Mouse (Mus musculus) megakaryocyte-erythroid progenitor cell, adult 5-6 weeks (primary cell): Measurements from ENCODE around the gene Tspan10. TPM values are rescaled to one million over a fixed set of nuclear protein-coding genes. Genes with fewer than 3 reads are reported as not detected.

Experiments used
- ATAC-seq: replicated peaks from 2 replicates; pipeline ENCODE4 v1.8.0; 2016; ENCODE audit warnings: mild to moderate bottlenecking, inconsistent platforms; ENCODE audit not compliant: severe bottlenecking, poor library complexity, low FRiP score, low TSS enrichment
- total RNA-seq, 2 experiments: library from RNA; stranded (forward) in 1 of 2; stranded (reverse) in 1 of 2; fragments of 200-1000, 215-1000 nt in 1 of 2; fragments of >200 nt in 1 of 2; fragmentation: Nextera tagmentation in 1 of 2; gene quantifications; 2 replicates each; pipeline ENCODE4 v1.2.3; 2014 to 2017

Tspan10 gene
- total RNA-seq, 2 experiments from 2014 or later, result not detected

GRCm38 (mm10) chr11:120490291-120491046, 48.0 kb downstream of the Tspan10 start:
- no peak for ATAC-seq

DNA sequence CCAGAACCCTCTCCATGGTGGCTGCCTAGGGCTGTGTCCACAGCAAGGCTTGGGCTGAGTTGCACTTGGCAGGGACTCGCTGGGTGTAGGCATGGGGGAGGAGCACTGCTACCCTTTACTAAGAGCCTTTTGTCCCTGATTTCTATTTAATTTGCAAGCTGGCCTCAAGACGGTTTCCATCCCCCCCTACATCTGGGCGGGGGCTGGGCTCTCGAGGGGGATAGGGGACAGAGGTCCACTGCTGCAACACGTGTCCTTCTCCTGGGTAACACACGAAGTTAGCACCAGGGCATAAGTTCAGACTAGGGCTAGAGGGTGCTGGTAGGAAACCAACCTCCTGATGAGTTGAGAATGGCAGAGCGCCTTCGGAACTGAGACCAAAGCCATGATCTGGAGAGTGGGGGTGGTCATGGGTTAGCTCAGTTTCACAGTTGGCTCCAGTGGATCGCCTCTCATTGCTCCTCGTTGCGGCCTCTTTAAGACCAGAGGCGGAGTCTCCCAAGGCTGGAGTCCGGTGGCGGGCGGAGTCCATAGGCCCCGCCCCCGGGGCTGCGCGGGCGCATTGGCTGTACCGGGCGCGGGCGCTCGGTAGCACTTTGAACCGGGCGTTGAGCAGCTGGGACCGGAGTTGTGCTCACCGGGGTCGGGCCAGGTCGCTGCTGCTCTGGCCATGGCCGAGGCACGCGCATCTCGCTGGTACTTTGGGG, 49.0 kb downstream of the Tspan10 start, which contains the start of gene Slc25a10:
TSS of gene Slc25a10 (plus strand) at position 524 of the 707 bp plus-strand sequence.
- peak; percentile 54 for ATAC-seq

GRCm38 (mm10) chr11:120492024-120492877, 49.8 kb downstream of the Tspan10 start:
- ATAC-seq, result peak; percentile 27; the same call in 1 of the 2 replicates

GRCm38 (mm10) chr11:120492878-120493203, 50.4 kb downstream of the Tspan10 start:
- ATAC-seq, result no peak

DNA sequence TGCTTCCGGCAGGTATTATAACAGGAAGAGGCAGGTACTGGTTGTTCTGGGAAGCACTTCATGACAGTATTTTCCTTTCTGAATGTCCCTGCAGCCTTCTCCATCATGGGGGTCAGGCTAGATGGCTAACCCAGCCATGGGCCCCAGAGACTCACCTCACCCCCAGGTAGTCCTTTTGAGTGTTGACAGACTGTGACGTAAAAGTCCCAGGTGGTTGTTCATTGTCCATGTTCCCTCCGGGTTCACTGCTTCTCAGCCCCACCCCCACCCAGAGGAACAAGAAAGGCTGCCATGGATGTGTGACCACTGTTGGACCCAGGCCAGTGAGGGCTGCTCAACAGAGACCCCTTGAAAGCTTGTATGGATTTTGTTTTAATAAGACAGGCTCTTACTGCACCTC, 50.9 kb downstream of the Tspan10 start:
- ATAC-seq, result no peak

DNA sequence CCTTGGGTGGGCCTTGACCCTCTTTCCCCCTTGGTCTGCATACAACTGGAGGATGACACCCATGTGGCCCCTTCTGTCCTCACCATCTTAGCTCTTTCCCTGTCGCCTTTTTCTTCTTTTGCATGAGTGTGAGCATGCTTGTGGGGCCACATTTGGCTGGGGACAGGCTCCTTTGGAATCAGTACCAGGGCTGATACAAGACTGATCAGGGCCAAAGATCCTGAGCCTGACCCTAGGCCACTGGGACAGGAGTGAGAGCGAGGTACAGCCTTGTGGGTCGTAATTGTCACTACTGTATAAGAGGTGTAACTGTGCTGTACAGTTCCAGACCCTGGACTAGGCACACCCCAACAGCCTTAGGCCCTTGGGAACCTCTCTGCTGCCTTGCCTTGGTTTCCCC, 51.5 kb downstream of the Tspan10 start:
- ATAC-seq, result no peak

Other genes with a start within 250 kb of the Tspan10 start
- 25.6 and 30.1 TPM in 2 replicates for gene Bahcc1, start 209.7 kb upstream of the Tspan10 start, total RNA-seq (2014; fragmentation: Nextera tagmentation)
- 6.7 and 7.0 TPM in 2 replicates for gene Bahcc1, start 209.7 kb upstream of the Tspan10 start, total RNA-seq (2017)
- 774 and 823 TPM in 2 replicates for gene Actg1, start 94.1 kb upstream of the Tspan10 start, total RNA-seq (2014; fragmentation: Nextera tagmentation)
- gene Actg1, start 94.1 kb upstream of the Tspan10 start, total RNA-seq (2017), result 492 and 662 TPM in 2 replicates
- gene Fscn2, start 81.1 kb upstream of the Tspan10 start, total RNA-seq (2014; fragmentation: Nextera tagmentation), result not detected in 2 replicates
- not detected in 2 replicates for gene Fscn2, start 81.1 kb upstream of the Tspan10 start, total RNA-seq (2017)
- gene Faap100, start 63.9 kb upstream of the Tspan10 start, total RNA-seq (2014; fragmentation: Nextera tagmentation), result 31.0 and 34.7 TPM in 2 replicates
- 11.3 and 11.6 TPM in 2 replicates for gene Faap100, start 63.9 kb upstream of the Tspan10 start, total RNA-seq (2017)
- gene Nploc4, start 4.9 kb upstream of the Tspan10 start, total RNA-seq (2014; fragmentation: Nextera tagmentation), result 59.3 and 65.2 TPM in 2 replicates
- 32.5 and 41.1 TPM in 2 replicates for gene Nploc4, start 4.9 kb upstream of the Tspan10 start, total RNA-seq (2017)
- gene Pde6g, start 10.9 kb downstream of the Tspan10 start, total RNA-seq (2014; fragmentation: Nextera tagmentation), result 0.37 TPM in 1 of 2 replicates, not detected in the other
- gene Pde6g, start 10.9 kb downstream of the Tspan10 start, total RNA-seq (2017), result 0.38 TPM in 1 of 2 replicates, not detected in the other
- gene Oxld1, start 15.4 kb downstream of the Tspan10 start, total RNA-seq (2014; fragmentation: Nextera tagmentation), result 8.0 and 20.5 TPM in 2 replicates
- 14.0 and 27.9 TPM in 2 replicates for gene Oxld1, start 15.4 kb downstream of the Tspan10 start, total RNA-seq (2017)
- gene Ccdc137, start 15.5 kb downstream of the Tspan10 start, total RNA-seq (2014; fragmentation: Nextera tagmentation), result 36.1 and 67.6 TPM in 2 replicates
- 70.0 and 99.8 TPM in 2 replicates for gene Ccdc137, start 15.5 kb downstream of the Tspan10 start, total RNA-seq (2017)
- gene Arl16, start 25.0 kb downstream of the Tspan10 start, total RNA-seq (2014; fragmentation: Nextera tagmentation), result 11.2 and 14.7 TPM in 2 replicates
- 8.8 and 21.9 TPM in 2 replicates for gene Arl16, start 25.0 kb downstream of the Tspan10 start, total RNA-seq (2017)
- gene Mrpl12, start 42.0 kb downstream of the Tspan10 start, total RNA-seq (2014; fragmentation: Nextera tagmentation), result 165 and 221 TPM in 2 replicates
- gene Mrpl12, start 42.0 kb downstream of the Tspan10 start, total RNA-seq (2017), result 151 and 192 TPM in 2 replicates
- gene Slc25a10, start 49.2 kb downstream of the Tspan10 start, total RNA-seq (2014; fragmentation: Nextera tagmentation), result 16.9 and 27.2 TPM in 2 replicates
- 17.6 and 18.8 TPM in 2 replicates for gene Slc25a10, start 49.2 kb downstream of the Tspan10 start, total RNA-seq (2017)
- not detected in 2 replicates for gene Gcgr, start 88.1 kb downstream of the Tspan10 start, total RNA-seq (2014; fragmentation: Nextera tagmentation)
- gene Gcgr, start 88.1 kb downstream of the Tspan10 start, total RNA-seq (2017), result not detected in 2 replicates
- 60.4 and 62.7 TPM in 2 replicates for gene Mcrip1, start 107.1 kb downstream of the Tspan10 start, total RNA-seq (2014; fragmentation: Nextera tagmentation)
- 18.5 and 18.8 TPM in 2 replicates for gene Mcrip1, start 107.1 kb downstream of the Tspan10 start, total RNA-seq (2017)
- gene Ppp1r27, start 108.5 kb downstream of the Tspan10 start, total RNA-seq (2014; fragmentation: Nextera tagmentation), result not detected in 2 replicates
- not detected in 2 replicates for gene Ppp1r27, start 108.5 kb downstream of the Tspan10 start, total RNA-seq (2017)
- 236 and 270 TPM in 2 replicates for gene P4hb, start 130.6 kb downstream of the Tspan10 start, total RNA-seq (2014; fragmentation: Nextera tagmentation)
- gene P4hb, start 130.6 kb downstream of the Tspan10 start, total RNA-seq (2017), result 334 and 373 TPM in 2 replicates
- 248 and 334 TPM in 2 replicates for gene Arhgdia, start 139.0 kb downstream of the Tspan10 start, total RNA-seq (2014; fragmentation: Nextera tagmentation)
- gene Arhgdia, start 139.0 kb downstream of the Tspan10 start, total RNA-seq (2017), result 96.3 and 154 TPM in 2 replicates
- gene Alyref, start 155.7 kb downstream of the Tspan10 start, total RNA-seq (2014; fragmentation: Nextera tagmentation), result 157 and 232 TPM in 2 replicates
- gene Alyref, start 155.7 kb downstream of the Tspan10 start, total RNA-seq (2017), result 208 and 278 TPM in 2 replicates
- 84.0 and 110 TPM in 2 replicates for gene Anapc11, start 155.8 kb downstream of the Tspan10 start, total RNA-seq (2014; fragmentation: Nextera tagmentation)
- gene Anapc11, start 155.8 kb downstream of the Tspan10 start, total RNA-seq (2017), result 21.9 and 27.6 TPM in 2 replicates
- 3.3 TPM in 1 of 2 replicates, not detected in the other for gene Npb, start 165.8 kb downstream of the Tspan10 start, total RNA-seq (2014; fragmentation: Nextera tagmentation)
- gene Npb, start 165.8 kb downstream of the Tspan10 start, total RNA-seq (2017), result not detected in 2 replicates
- gene Pcyt2, start 175.3 kb downstream of the Tspan10 start, total RNA-seq (2014; fragmentation: Nextera tagmentation), result 74.6 and 87.3 TPM in 2 replicates
- 28.5 and 29.6 TPM in 2 replicates for gene Pcyt2, start 175.3 kb downstream of the Tspan10 start, total RNA-seq (2017)
- gene Sirt7, start 182.6 kb downstream of the Tspan10 start, total RNA-seq (2014; fragmentation: Nextera tagmentation), result 62.8 and 79.3 TPM in 2 replicates
- 39.8 and 48.3 TPM in 2 replicates for gene Sirt7, start 182.6 kb downstream of the Tspan10 start, total RNA-seq (2017)
- 26.0 and 31.6 TPM in 2 replicates for gene Mafg, start 191.0 kb downstream of the Tspan10 start, total RNA-seq (2014; fragmentation: Nextera tagmentation)
- gene Mafg, start 191.0 kb downstream of the Tspan10 start, total RNA-seq (2017), result 11.7 and 12.2 TPM in 2 replicates
- gene Pycr1, start 201.1 kb downstream of the Tspan10 start, total RNA-seq (2014; fragmentation: Nextera tagmentation), result 0.13 and 1.1 TPM in 2 replicates
- gene Pycr1, start 201.1 kb downstream of the Tspan10 start, total RNA-seq (2017), result 1.5 TPM in 1 of 2 replicates, not detected in the other
- gene Myadml2, start 205.5 kb downstream of the Tspan10 start, total RNA-seq (2014; fragmentation: Nextera tagmentation), result 6.3 TPM in 1 of 2 replicates, not detected in the other
- gene Myadml2, start 205.5 kb downstream of the Tspan10 start, total RNA-seq (2017), result not detected in 2 replicates
- gene Notum, start 218.5 kb downstream of the Tspan10 start, total RNA-seq (2014; fragmentation: Nextera tagmentation), result not detected in 2 replicates
- not detected in 2 replicates for gene Notum, start 218.5 kb downstream of the Tspan10 start, total RNA-seq (2017)
- gene Aspscr1, start 230.3 kb downstream of the Tspan10 start, total RNA-seq (2014; fragmentation: Nextera tagmentation), result 79.5 and 108 TPM in 2 replicates
- gene Aspscr1, start 230.3 kb downstream of the Tspan10 start, total RNA-seq (2017), result 15.5 and 52.7 TPM in 2 replicates